Mouse (Mus musculus): ENCODE results near the gene C1rb.
"Not testable (repeated sequence)": the region's sequence is repeated elsewhere in the genome, so short reads cannot be mapped to it uniquely, and the experiment has no call there.

The C1rb gene

GRCm38 (mm10) chr6:124570026-124570425 lies at the start of gene C1rb:
Gene C1rb, plus strand, starts transcription at chr6:124570294.
- peak; percentile 18 for DNase-seq (ENCODE audit: low read depth, low spot score)

GRCm38 (mm10) chr6:124522082-124522481 lies 48.0 kb upstream of the C1rb start:
- not testable (repeated sequence) for DNase-seq (ENCODE audit: low read depth, low spot score)

- DNase-seq (ENCODE audit: low read depth, low spot score): no peak
These were observed 42.2 kb upstream of the C1rb start for GRCm38 (mm10) chr6:124527881-124528280.

GRCm38 (mm10) chr6:124531077-124531476 lies 39.0 kb upstream of the C1rb start:
- DNase-seq (ENCODE audit: low read depth, low spot score): no peak

- DNase-seq (ENCODE audit: low read depth, low spot score): not testable (repeated sequence)
These were observed 33.8 kb upstream of the C1rb start for GRCm38 (mm10) chr6:124536125-124536829.

GRCm38 (mm10) chr6:124541176-124541575 lies 28.9 kb upstream of the C1rb start:
- not testable (repeated sequence) for DNase-seq (ENCODE audit: low read depth, low spot score)

- DNase-seq (ENCODE audit: low read depth, low spot score): peak; percentile 48
These were observed 27.8 kb upstream of the C1rb start, which contains the start of gene C1s1 for GRCm38 (mm10) chr6:124542284-124542683. Gene C1s1, minus strand, starts transcription at chr6:124542359.

- no peak for DNase-seq (ENCODE audit: low read depth, low spot score)
These were observed 25.6 kb upstream of the C1rb start for GRCm38 (mm10) chr6:124544466-124544865.

DNA sequence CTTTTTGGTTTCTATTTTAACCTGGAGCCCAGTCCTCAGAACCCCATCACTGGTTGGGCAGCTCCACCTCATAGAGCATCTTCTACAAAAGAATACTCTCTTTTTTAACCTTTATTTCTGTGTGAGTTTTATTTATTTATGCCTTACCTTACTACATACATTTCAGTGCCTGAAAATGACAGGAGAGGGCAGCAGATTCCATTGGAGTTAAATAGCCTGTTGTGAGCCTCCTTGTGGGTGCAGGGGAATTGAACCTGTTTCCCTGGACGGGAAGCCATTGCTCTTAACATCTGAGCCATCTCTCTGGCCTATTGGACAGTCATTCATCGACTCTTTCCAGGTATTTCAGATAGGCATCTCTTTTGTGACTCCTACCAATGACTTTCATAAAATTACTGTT lies 24.7 kb upstream of the C1rb start:
- no peak for DNase-seq (ENCODE audit: low read depth, low spot score)

DNA sequence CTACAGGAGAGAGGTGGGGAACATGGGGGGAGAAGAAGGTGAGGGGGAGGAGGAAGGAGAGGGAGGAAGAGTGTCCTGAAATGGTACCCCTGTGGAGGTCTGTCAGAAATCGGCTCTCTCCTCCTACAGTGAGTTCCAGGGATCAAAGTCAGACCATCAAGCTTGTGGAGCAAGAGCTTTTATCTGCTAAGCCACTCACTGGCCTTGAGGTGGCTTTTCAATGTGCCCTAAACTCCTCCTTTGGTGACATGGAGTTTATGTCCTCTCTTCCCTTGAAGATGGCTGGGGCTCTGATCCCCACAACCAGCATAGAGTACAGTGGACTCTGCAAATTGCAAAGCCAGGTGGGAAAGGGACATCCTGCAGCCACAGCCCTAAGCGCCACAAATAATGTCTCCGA lies 22.1 kb upstream of the C1rb start:
- not testable (repeated sequence) for DNase-seq (ENCODE audit: low read depth, low spot score)

GRCm38 (mm10) chr6:124549023-124549550 lies 21.0 kb upstream of the C1rb start:
- DNase-seq (ENCODE audit: low read depth, low spot score): no peak

- DNase-seq (ENCODE audit: low read depth, low spot score): no peak
These were observed 17.3 kb upstream of the C1rb start for GRCm38 (mm10) chr6:124552766-124553165.

DNA sequence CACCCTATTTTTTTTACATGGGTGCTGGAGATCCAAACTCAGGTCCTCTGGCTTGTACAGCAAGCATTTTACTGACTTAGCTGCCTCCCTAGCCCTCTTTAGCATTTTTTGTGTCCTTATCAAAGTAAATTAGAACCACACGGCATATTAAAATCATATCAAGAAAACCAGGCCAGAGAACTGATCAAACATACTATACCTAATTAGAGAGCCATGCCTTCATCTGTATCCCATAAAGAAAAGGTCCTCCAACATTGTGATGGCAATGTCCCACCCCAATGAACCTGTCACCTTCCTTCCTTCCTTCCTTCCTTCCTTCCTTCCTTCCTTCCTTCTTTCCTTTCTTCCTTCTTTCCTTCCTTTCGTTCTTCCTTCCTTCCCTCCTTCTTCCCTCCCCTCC lies 14.1 kb upstream of the C1rb start:
- DNase-seq (ENCODE audit: low read depth, low spot score): not testable (repeated sequence)

- not testable (repeated sequence) for DNase-seq (ENCODE audit: low read depth, low spot score)
These were observed 8.9 kb upstream of the C1rb start for GRCm38 (mm10) chr6:124561156-124561555.

GRCm38 (mm10) chr6:124561611-124562010 lies 8.5 kb upstream of the C1rb start:
- not testable (repeated sequence) for DNase-seq (ENCODE audit: low read depth, low spot score)

DNA sequence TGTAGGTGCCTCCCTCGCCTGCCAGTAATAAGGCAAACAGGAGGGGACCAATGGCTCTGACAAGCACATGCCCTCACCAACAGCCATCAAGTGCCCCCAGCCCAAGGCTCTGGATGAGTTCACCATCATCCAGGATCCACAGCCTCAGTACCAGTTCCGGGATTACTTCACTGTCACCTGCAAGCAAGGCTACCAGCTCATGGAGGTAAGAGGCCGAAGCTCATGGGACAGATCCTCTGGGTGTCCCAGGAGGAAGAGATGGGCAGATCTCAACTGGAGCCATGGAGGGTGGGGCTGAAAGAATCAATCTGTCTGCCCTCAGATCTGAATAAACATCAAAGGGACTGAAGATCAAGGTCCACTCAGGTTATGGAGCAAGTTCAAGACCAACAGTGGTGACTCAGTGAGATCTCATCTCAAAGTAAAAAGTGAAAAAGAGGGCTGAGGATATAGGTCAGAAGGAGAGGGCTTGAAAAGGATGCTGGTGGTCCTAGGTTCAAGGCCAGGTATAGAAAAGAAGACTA lies 5.1 kb downstream of the C1rb start:
- DNase-seq (ENCODE audit: low read depth, low spot score): not testable (repeated sequence)

DNA sequence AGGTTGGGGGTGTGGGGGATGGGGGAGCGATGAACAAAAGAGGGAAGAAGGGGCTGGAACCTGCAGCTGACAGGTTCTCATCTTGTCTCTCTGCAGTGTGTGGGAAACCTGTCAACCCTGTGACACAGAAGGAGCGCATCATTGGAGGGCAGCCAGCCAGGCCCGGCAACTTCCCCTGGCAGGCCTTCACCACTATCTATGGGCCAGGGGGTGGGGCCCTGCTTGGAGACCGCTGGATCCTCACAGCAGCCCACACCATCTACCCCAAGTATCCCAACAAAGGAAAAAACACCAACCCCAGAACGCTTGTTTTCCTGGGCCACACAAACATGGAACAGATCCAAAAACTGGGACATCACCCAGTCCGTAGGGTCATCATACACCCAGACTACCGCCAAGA lies 10.1 kb downstream of the C1rb start:
- not testable (repeated sequence) for DNase-seq (ENCODE audit: low read depth, low spot score)

DNA sequence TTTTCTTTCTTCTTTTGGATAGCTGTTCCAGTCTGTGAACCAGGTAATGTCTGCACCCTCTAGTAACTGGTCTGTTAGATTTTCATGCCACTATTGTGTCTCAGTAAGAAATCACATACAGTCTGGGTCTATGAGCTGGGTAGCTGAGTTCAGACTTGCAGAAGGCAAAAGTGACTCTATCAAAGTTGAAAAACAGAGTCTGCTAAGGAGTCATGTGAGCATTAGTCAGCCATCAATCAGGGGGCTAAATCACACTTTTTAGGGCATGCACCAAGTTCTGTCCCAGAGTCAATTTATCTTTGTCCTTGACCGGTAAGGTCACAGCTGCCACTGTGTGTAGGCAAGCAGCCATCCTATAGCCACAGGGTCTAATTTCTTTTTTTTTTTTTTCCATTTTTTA lies 12.1 kb downstream of the C1rb start:
- no peak for DNase-seq (ENCODE audit: low read depth, low spot score)

- no peak for DNase-seq (ENCODE audit: low read depth, low spot score)
These were observed 14.8 kb downstream of the C1rb start for GRCm38 (mm10) chr6:124584935-124585334.

GRCm38 (mm10) chr6:124585761-124586160 lies 15.7 kb downstream of the C1rb start:
- DNase-seq (ENCODE audit: low read depth, low spot score): peak; percentile 48

- DNase-seq (ENCODE audit: low read depth, low spot score): no peak
These were observed 16.2 kb downstream of the C1rb start for GRCm38 (mm10) chr6:124586266-124586665.

DNA sequence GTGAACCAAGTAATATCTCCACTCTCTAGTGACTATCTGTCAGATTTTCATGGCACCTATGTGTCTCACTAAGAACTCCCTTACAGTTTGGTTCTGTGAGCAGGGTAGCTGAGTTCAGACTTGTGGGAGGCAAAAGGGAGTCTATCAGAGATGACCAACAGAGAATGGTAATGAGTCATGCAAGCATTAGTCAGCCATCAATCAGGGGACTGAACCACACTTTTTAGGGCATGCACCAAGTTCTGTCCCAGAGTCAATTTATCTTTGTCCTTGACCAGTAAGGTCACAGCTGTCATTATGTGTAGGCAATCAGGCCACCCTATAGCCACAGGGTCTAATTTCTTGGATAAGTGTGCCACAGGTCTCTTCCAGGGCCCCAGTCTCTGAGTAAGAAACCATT lies 18.7 kb downstream of the C1rb start:
- no peak for DNase-seq (ENCODE audit: low read depth, low spot score)

DNA sequence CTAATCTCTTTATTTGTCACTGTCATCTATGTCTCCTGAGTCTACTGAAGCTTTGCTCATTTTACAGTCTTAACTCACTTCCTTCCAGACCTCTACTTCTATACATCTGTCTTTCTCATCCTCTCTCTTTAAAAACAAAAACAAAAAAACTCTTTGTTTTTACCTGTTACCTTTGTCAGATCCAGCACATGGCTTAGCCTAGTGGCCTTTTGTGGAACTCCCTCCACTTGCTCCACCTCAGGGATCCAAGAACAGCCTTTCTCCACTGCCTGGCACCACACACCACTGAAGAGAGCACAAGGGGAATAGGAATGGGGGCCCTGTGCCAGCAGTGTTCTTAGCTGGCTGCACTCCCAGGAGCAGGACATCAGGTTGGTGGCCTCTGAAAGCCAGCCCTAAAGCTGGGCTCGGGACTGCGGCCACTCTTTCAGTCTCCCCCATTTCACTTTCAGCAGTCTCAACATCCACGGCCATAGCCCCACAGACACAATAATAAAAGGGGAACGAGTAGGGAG lies 22.1 kb downstream of the C1rb start:
- DNase-seq (ENCODE audit: low read depth, low spot score): no peak

All from skeletal muscle tissue, adult 2 months (tissue).